Mouse (Mus musculus) urinary bladder, postnatal 4 days (tissue): ENCODE results near the gene Glis3.

Experiments
- DNase-seq, 2 experiments: peaks; one replicate each; pipeline ENCODE4 v3.0.0; 2021 to 2022; ENCODE audit warnings: low spot score in 2 of 2

Glis3 gene

GRCm38 (mm10) chr19:28493605-28494260 lies 186.1 kb downstream of the Glis3 start:
- DNase-seq: no peak

DNA sequence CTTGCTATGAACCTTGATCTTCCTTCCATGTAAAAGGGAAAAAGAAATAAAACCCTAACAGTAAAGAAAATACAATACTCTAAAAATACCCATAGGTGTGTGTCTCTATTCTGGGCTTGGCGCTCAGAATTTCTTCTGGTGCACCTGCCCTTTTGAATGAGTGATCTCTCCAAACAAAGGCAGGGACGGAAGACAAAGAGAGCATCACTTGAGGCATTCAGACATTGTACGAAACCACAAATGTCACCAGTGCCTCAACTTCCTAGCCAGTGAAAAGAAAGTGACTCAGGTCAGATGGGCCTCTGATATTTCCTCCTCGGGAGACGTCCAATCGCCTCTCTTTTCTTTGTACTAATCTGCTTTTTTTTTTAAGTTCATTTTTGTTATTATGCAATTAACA lies 201.8 kb downstream of the Glis3 start:
- no peak for DNase-seq

- no peak for DNase-seq
These were observed 202.5 kb downstream of the Glis3 start for GRCm38 (mm10) chr19:28477326-28477863.

DNA sequence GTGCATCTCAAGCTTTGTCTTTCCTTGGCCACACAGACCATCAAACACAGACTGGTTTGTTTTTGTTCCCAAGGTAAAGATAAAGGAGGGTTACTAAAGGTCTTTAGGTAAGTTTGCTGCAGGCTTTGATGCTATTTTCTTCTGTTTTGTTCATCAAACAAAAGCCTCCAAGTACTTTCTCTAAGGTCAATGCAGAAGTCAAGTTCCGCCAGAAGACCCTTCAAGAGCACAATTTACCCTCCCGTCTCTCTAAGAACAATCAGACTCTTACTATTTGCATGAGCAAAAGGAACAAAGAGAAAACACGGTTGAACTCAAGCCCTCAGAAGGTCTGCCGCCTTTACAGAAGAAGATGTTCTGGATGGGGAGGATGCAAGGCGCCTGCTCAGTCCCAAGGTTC lies 206.3 kb downstream of the Glis3 start:
- DNase-seq: no peak

DNA sequence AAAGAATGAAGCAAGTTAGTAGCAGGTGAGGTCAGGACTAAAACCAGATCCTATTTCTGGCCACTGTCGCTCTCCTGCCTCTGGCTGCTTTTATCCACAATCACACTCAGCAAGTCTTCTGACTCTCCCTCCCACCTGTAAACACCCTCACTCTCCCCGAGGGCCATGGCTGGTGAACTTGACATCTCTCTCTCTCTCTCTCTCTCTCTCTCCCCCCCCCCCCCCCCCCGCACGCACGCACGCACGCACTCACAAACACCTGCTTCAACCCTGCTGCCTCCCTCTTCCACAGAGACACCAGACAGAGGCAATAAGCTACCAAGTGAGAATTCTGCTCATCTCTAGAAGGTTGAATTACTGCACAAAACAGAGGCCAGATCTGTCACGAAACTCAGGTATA lies 208.7 kb downstream of the Glis3 start:
- DNase-seq: no peak

DNA sequence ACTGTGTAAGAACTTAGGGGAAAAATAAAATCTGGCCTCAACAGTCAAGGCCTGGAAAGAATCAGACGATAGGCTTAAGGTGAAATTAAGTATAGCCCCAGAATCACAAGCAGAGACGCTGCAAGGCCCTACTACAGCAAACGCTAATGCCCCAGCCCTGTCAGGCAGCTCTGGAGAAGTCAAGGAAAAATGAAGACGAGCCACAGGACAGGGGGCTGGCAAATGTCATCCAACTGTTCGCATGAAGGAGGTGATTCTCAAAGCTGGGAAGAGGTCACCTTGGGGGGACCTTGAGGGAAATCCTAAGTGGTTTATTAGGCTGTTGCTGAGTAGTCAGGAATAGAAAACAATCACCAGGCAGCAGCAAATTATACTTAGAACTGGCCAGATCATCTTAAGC lies 214.1 kb downstream of the Glis3 start:
- no peak for DNase-seq

GRCm38 (mm10) chr19:28454331-28454730 lies 225.5 kb downstream of the Glis3 start:
- DNase-seq: no peak

DNA sequence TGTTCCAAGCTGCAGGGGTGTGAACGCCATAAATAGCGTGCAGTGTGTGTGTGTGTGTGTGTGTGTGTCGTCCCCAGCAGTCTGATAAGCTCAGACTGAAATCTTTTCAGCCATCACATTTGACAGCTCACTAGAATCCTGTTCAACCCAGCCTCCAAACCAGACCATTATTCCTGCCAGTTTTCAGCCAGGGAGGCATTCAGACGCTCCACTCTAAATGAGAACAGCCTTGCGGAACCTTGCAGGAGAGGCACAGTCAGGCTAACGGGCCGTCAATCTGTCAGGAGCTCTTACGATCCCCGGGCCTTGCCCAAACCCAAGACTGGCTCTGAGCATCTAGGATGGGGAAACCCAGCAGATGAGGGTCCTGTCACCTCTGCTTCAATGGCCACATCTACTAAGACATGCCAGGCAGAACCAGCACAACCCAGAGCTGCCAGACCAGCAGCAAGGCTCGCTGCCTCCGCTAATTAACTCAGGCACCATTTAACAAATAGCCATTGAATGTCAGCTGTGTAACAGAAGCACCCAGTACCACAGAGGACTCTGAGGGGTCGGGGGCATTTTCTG lies 226.8 kb downstream of the Glis3 start:
- DNase-seq: no peak

DNA sequence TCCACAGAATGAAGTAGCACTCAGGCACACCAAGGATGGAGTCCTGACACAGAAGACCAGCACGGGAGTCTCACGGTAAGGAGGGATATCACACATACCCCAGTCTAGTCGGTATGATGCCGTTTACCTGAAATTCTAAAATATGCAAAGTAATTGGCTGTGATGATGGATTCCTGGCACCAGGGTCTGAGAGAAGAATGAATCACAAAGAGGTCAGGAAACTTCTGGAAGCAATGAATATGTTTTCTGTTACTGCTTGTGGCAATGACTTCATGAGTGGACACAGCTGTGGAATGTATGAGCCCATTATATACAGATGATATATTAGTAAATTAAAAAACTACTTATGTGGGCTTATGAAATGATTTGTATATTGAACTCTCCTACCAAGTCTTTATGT lies 231.1 kb downstream of the Glis3 start:
- DNase-seq: no peak

DNA sequence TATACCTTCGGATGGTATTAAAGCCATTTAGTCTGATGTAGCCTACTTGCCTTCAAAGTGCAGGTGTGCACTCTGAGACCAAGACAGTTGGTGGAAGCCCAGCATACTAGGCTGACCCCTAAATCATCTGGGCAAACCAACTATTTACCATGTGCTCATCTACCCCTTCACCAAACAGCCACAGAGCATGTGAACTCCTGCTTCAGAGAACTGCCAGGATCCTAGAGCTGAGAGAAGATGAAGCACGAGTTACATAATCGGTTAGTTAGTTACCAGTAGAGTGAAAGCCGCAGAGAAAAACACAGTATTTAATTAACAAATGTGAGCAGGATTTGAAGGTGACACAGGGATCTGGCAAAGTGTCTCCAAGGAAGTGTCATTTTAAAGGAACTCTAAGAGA lies 237.7 kb downstream of the Glis3 start:
- no peak for DNase-seq

DNA sequence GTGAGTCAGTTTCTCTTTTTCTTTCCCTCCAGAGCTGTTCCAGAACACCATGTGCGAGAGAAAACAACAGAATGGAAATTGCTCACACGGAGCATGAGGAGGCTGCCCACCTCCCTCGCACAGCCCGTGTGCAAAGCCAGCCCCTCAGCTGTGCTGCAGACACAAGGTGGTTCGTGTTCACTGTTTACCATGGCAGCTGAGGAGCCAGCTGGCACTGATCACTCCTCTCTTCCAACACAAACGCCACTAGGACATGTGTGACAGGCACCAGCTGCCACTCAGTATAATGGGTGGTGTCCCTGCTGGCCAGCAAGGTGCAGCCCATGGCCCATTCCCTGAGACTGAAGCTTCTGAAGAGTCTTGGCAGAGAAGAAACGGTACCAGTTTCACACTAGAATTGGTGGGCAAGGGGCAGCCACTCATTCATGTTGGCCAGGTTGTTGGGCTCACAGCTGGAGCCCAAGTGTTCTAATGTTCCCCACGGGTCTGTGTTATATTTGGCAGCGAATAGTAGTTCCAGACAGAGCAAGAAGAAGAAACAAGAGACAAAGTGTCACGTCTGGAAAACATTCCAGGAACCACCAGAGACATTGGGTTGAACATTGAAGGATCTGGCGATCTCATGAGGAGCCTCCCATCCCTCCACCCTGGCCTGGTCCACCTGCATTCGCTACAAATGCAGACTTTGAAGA lies 243.3 kb downstream of the Glis3 start:
- DNase-seq: no peak

DNA sequence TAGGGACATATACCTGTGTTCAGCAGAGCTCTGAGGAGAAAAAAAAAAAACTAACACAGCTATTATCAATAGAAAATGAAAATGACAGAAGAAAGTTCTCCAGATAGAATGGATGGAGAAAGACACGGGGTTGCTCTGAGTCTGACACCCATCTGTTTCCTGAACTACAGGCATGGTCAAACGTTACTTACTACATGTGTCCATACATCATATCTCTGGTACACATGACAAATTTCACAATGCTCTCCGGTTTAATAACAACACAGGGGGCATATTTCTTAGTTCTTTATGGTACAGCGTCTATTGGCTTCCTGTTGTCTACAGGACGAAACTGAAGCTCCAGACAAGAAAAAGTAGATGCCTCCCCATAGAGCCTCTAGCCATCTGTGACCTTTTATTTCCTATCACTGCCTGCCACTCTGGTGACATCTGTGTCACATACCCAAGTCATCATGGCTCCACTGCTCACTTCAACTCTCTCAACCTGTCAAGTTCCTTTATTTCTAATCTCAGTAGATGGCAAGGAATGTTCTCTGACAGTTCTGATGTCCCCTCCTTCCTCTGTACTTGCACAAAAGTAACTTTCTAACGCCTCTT lies 251.6 kb downstream of the Glis3 start:
- no peak for DNase-seq

DNA sequence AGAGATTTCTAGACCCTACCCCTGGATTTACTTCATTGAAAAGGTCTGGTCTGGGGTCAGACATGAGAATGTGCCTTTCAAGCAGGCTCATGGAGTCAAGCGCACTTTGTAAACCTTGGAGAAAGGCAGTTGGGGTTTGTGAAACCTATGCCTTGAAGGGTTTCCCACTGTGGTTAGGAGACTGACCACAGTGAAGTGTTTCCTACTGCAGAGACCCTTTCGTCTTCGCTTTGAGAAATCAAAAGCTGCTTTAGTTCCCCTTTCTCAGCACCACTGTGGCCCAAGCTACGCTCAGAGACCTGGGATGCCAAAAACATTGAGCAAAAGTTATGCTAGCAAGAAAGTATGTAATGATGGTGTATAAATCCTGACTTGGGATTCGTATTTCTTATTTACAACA lies 255.7 kb downstream of the Glis3 start:
- no peak for DNase-seq

DNA sequence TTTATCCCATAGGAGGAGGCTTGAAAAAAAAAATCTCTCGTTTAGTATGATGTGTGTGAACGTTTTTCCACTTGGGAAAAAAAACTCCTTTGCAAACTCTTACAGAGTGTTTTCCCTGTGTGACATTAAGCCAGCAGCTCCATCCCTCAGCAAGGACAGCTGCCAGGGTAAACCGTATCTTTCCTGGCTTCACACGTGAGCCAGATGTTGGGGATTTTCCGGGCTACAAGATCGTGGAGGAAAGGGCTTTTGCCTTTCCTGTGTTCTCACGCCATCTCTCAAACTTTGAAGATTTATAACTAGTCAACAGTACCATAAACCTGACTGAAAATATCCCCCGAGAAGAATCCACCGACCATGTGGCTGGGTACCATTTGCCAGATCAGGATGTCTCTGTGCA lies 256.9 kb downstream of the Glis3 start:
- DNase-seq: no peak

DNA sequence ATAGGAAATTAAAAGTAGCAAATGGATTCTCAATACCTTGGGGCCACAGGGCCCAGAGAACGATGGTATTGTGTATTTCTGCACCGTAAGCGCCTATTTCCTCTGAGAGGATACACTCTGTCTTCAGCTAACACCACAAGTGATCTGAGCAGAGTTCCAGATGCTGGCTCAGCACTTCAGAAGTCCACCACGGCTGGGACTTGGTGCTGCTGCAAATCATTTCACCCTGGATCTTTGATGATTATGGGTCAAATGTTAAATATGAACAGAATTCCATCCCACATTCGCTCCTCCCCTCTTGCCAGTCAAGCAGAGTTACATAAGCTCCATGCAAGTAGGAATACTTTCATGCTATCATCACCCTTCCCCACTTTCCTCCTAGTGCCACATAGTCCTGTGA lies 263.8 kb downstream of the Glis3 start:
- DNase-seq: no peak

- DNase-seq: no peak
These were observed 271.1 kb downstream of the Glis3 start for GRCm38 (mm10) chr19:28408787-28409186.

DNA sequence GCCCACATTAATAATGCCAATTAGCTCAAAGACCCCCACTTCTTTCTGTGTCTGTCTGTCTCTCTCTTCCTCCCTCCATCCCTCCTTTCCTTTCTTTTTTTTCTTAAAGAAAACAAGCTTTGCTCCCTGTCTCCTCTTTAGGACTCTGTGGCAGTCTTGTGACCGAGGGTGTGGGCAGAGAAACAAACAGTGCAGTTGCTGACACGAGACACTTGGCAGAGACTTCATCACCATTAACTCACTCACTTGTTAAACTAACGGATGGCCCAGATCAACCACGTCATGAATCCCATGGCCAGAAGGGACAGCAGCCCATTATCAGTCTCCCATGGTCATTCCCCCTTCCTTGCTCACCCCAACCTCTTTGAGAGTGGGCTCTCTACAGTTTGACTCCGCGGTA lies 276.9 kb downstream of the Glis3 start:
- DNase-seq: no peak

GRCm38 (mm10) chr19:28395584-28395861 lies 284.4 kb downstream of the Glis3 start:
- no peak for DNase-seq

DNA sequence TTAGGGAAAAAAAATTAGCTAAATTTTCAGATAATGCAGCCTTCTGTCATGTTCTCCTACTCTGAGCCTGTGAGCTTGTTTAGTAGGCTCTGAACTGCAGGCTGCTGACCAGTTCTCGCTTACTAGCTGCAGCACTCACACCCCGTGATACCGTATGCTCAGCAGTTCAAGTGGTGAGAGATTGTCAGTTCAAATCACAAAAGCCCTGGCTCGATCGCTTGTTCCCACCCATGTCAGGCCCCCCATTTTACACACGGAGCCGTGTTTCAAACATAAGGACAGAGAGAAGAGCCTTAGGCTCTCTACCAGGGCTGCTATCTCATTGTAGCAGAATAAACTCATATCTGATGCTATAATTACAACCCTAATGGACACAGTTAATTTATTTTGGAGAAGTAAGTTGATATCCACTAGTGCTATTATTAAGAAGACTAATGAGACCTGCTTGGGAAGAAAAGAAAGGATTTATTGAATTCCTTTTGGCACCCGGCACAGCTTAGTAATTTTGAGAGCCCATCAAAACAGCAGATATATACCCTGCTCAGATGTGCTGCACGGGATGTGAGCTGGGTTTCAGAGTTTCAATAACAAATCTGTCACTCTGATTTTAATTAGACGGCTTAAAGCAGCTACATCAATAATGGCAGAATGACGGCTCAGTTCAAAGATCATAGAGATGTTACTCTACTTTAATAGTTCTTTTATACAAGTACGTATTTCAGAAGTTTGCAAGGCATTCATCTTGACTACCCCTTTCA lies 284.9 kb downstream of the Glis3 start:
- no peak for DNase-seq

DNA sequence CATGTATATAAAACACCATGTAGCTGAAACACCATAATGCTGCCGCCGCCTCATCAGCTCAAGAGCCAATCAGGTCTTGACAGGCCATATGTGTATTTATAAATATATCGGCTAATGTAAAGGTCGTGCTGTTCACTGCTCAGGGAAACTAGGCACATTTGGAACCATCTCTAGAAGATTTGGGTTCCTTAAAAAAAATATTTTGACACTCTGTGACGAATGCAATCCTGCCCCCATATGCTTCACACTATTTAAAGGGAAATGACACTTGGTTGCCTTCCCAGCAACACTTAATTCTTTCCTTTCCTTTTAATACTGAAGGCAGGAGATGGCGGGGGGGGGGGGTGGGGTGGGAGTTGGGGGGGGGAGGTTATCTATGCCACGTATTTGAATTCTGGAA lies 286.1 kb downstream of the Glis3 start:
- no peak for DNase-seq

DNA sequence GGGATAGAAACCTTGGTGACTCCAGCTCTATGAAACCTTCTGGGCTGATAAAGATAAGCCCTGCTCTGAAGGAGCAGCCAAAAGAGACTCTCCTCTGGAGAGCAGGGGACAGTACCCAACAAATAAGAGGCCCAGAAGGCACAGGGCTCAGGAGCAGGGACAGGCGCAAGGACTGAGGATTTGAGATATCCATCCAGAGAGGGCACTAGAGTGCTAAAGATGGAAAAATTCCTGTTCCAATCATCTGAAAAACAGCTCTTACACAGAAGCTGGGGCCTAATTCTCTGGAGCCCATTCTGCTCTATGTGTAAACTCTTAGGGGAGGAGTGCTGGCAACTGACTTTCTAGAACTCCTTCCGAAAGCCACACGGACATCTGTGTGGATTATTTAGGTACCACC lies 287.0 kb downstream of the Glis3 start:
- no peak for DNase-seq

DNA sequence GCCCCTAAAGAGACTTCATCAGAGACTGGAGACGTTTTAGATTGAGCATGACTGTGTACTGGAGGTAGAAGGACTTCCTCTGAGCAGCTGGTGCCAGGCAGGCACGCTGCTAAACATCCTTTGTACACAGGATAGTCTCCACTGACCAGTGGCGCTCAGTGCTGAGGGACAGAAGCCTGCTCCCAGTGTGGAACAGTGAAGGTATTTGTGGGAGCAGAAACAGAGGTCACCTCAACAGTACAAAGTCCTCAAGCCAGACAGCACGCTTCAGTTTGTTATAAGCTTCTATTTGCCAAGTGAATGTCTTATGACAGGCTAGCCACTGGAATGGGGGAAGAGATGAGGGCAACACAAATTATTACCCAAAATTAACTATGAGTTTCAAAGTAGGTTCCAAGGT lies 289.0 kb downstream of the Glis3 start:
- DNase-seq: no peak
